Mouse (Mus musculus) colon, adult 2 months (tissue): ENCODE measurements around the gene Pcsk1n. TPM values are rescaled to one million over a fixed set of nuclear protein-coding genes. Genes with fewer than 3 reads are reported as not detected.

Experiments
- polyA plus RNA-seq: library from polyadenylated mRNA; depleted of rRNA; stranded (reverse); fragments of >200 nt; gene quantifications from 2 replicates; pipeline ENCODE4 v1.2.3, GENCODE M21; 2012; rRNA removed

Pcsk1n gene
- 32.0 and 41.2 TPM in 2 replicates for polyA plus RNA-seq

DNA sequence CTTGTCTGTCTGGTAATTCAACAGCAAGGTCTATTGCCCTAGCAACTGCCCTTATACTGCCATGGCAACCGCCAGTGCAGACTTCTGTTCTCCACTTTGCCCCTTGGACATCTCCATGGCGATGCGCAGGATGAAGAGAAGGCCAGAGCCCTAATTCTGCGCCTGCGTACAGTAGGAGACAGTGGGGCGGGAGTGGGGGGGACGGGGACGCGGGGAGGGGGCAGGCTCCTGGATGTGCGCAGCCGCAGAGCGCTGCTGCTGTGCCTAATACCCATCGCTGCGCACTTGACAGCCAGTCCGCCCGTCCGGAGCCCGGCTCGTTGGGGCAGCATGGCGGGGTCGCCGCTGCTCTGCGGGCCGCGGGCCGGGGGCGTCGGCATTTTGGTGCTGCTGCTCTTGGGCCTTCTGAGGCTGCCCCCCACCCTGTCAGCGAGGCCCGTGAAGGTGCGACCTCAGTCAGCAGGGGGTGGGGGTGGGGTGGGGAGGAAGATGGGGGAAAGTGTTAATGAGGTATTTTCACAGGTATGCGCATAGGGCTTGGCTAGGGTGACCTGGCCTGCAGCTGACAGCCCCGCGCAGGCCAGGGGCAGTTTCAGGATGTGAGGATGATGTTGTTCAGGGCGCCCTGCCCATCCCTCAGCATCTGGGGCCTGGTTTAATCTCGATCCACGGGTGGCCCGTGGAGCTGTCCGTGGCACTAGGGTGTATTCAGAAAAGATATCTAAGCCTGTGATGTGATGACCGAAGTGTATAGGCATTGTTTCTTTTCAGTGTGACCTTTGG lies at the start of gene Pcsk1n:
Pcsk1n (plus strand) TSS at position 222 of the 783 bp plus-strand sequence.

DNA sequence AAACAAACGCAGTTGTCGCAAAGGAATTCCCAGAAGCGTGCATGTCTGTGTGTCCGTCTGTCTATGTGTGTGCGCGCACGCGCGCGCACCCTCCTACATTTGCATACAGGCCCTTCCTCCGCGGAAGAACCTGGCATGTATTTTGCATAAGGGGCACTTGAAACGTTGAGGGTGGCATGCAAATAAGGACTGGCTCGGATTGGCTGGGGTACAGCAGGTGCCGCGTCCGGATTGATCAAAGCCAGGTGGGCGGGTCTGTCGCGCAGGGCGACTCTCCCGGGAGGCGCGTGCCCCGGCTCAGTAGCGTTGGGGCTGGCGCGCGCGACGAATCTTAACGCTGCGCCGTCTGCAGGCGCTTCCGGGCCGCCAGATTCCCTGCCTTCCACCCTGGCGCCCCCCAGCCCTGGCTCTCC lies 41.6 kb upstream of the Pcsk1n start, which contains the start of gene Pim2:
Pim2 (plus strand) TSS at position 256 of the 413 bp plus-strand sequence.

DNA sequence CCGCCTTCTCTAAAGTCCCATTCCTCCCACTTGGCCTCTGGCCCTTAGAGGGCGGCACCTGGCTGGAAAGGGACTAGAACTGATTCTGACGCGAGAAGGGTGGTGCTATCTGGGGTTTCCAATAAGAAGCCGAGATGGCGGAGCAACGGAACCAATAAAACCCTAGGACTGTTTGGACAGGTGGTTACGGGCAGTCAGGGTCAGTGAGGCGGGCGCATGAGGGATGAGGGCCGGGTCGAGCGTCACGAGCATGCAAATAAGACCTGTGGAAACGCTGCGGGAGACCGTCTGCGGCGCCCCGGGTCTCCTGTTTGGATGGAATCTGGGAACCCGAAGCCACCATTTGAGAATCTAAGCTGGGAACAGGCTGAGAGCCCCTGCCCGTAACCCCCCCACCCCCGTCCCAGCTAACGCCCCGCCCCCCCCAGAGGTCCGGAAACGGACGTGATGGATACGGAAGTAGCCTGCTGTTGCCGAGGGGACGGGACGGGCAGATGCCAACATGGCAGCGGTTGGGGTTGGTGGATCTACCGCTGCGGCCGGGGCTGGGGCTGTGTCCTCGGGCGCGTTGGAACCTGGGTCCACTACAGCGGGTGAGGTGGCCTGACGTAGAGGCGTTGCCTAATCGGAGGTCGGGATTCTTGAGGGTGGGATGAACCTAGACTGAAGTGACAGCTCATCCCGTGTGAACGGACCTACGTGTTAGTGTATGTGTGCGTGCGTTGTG lies 35.6 kb upstream of the Pcsk1n start, which contains the start of gene Slc35a2:
Slc35a2 (plus strand) TSS at position 188 of the 727 bp plus-strand sequence.

DNA sequence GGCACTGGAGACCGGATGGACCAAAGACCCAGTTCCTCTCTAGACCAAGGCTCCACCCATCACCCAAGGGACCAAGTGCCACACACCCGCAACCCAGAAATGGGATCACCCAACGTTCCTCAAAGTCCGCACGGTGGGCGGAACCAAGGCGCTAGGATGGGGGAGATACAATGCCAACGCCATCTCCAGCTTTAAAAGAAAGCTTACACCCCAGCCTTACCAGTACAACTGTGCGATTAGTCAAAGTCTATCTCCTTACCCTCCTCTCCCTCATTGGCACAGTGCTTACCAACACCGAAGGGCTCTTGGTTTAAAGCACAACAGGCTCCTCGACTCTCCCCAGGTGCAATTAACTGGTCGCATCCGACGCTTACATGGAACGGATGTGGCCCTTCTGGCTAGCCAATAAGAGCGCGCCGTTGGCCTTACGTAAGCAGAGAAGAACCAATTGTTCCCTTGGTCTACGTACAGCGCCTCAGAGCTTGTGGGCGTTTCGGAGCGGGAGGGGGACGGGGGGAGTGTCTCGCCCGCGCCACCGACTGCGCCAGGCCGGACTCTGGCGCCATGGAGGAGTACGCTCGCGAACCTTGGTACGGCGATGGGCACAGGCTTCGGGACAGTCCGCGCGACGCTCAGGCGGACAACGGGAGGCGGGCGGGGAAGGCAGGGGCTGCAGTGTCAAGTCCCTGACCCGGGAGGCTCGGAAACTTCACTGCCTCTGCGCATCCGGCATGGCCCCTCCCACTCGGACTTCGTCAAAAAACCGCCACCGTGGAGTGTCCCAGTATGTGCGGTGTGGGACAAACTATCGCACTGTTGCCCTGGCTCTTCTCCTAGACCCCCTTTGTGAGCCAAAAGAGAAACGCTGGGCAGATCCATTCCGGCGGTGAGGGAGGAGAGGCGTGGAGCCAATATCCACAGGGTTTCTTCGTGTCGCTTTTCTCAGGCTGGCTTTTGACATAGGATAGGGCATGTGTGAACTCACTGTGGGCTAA lies 20.4 kb upstream of the Pcsk1n start, which contains the start of the genes Pqbp1 and Timm17b:
Pqbp1 (minus strand) TSS at position 390 of the 995 bp plus-strand sequence.
Timm17b (plus strand) TSS at position 478 of the 995 bp plus-strand sequence.

DNA sequence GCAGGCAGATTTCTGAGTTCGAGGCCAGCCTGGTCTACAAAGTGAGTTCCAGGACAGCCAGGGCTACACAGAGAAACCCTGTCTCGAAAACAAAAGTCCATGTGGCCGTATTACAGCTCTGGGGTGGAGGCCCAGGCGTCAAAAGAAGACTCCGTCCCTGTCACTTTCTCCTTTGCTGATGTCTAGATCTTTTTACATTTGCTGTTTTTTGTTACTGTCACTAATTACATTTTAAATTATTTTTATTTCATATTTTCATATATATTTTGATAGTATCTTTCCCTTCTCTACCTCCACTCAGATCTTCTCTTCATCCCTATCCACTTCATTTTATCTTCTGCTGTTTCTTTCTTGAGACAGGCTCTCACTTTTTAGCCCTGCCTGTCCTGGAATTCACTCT lies 11.9 kb upstream of the Pcsk1n start, which contains the start of gene Gm10491:
Gm10491 (minus strand) TSS at position 101 of the 400 bp plus-strand sequence.

DNA sequence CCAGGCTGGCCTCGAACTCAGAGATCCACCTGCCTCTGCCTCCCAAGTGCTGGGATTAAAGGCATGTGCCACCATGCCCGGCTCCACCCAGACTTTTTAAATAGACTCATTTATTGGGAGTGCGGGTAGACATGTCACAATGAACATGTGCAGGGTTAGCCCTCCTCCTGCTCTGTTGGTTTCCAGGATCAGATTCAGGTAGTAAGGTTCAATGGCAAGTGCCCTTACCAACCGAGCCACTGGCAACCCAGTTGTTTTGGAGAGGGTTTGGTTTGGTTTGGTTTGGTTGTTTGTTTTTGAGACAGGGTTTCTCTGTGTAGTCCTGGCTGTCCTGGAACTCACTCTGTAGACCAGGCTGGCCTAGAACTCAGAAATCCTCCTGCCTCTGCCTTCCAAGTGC lies 10.4 kb upstream of the Pcsk1n start, which contains the start of gene Gm10490:
Gm10490 (plus strand) TSS at position 301 of the 400 bp plus-strand sequence.

DNA sequence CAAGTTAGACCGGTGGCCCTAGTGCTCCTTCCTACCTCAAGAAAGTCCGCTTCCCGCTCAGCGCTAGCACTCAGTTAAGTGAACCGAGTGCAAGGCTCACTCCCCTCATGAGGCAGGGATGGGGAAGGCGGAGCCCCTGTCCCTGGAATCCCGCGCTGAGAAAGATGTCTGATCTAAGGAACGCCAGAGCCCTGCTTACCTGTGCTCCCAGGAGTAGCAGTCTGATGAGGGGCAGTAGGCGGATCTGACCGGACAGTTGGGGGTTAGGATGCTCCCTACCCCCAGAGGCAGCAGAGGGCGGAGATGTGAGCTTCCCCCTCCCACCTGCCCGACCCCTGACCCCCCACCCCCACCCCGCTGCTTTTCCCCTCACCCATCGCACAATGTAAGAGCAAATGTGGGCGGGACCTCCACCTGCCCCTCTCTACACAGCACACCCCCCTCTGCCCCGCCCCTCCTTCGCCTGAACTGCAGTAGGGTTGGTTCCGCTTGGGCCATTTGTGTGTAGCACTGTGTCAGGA lies 8.7 kb downstream of the Pcsk1n start, which contains the start of gene Eras:
Eras (minus strand) TSS at position 338 of the 521 bp plus-strand sequence.

DNA sequence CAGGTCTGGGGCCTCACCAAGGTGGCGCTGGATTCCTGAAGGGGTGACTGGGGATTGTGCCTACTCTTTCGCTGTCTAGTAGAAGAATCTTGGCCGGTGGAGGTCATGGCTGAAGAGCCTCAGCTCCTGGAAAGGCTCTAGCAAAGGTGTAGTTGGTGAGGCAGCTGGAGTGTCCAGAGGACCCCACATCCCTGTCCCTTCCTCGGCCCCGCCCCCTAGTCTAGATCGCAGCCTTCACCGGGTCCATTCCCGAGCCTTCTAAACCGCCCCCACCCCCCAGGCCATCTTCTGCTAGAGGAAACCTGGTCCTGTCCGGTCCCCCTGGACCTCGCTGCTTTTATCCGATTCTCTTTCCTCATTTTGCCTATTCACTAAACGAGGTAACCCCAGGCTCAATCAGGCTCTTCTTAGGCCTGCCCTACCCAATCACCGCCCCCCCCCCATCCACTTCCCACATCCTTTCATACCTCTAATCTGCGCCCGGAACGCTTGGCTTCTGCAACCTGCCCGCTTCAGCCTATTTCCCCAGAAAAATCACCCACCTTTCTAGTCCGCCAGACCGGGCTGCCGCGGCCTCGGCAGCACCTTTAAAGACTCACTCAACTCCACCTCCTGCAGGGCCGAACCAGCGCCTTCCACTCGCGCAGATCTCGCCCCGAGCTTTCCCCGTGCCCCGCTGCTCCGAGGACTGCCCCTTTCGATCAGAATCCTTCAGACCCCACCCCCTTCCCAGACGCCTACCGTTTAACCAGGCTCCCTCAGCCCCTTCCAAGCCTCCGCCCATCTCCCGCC lies 27.7 kb downstream of the Pcsk1n start, which contains the start of gene Hdac6:
Hdac6 (minus strand) TSS at position 782 of the 792 bp plus-strand sequence.

Other genes with a start within 250 kb of the Pcsk1n start
- 360 and 390 TPM in 2 replicates for gene Plp2, start 248.4 kb upstream of the Pcsk1n start, polyA plus RNA-seq
- gene Magix, start 238.6 kb upstream of the Pcsk1n start, polyA plus RNA-seq, result 1.3 and 2.7 TPM in 2 replicates
- gene Gpkow, start 222.7 kb upstream of the Pcsk1n start, polyA plus RNA-seq, result 4.7 and 5.5 TPM in 2 replicates
- 39.4 and 43.0 TPM in 2 replicates for gene Wdr45, start 205.5 kb upstream of the Pcsk1n start, polyA plus RNA-seq
- not detected in 2 replicates for gene Gm45208, start 197.6 kb upstream of the Pcsk1n start, polyA plus RNA-seq
- gene Praf2, start 191.4 kb upstream of the Pcsk1n start, polyA plus RNA-seq, result 51.2 and 75.8 TPM in 2 replicates
- 30.0 and 34.8 TPM in 2 replicates for gene Ccdc120, start 168.9 kb upstream of the Pcsk1n start, polyA plus RNA-seq
- 23.0 and 25.1 TPM in 2 replicates for gene Tfe3, start 157.3 kb upstream of the Pcsk1n start, polyA plus RNA-seq
- 18.9 and 22.6 TPM in 2 replicates for gene Gripap1, start 130.1 kb upstream of the Pcsk1n start, polyA plus RNA-seq
- gene Kcnd1, start 97.5 kb upstream of the Pcsk1n start, polyA plus RNA-seq, result 1.8 and 2.2 TPM in 2 replicates
- 36.1 and 38.3 TPM in 2 replicates for gene Otud5, start 78.5 kb upstream of the Pcsk1n start, polyA plus RNA-seq
- 10.7 and 13.5 TPM in 2 replicates for gene Pim2, start 41.6 kb upstream of the Pcsk1n start, polyA plus RNA-seq
- 260 and 397 TPM in 2 replicates for gene Slc35a2, start 35.8 kb upstream of the Pcsk1n start, polyA plus RNA-seq
- gene Pqbp1, start 20.6 kb upstream of the Pcsk1n start, polyA plus RNA-seq, result 31.5 and 39.6 TPM in 2 replicates
- 45.5 and 51.4 TPM in 2 replicates for gene Timm17b, start 20.5 kb upstream of the Pcsk1n start, polyA plus RNA-seq
- gene Gm10491, start 12.0 kb upstream of the Pcsk1n start, polyA plus RNA-seq, result not detected in 2 replicates
- gene Gm10490, start 10.3 kb upstream of the Pcsk1n start, polyA plus RNA-seq, result not detected in 2 replicates
- not detected in 2 replicates for gene Eras, start 8.8 kb downstream of the Pcsk1n start, polyA plus RNA-seq
- gene Hdac6, start 28.1 kb downstream of the Pcsk1n start, polyA plus RNA-seq, result 16.6 and 20.2 TPM in 2 replicates
- gene Gata1, start 58.2 kb downstream of the Pcsk1n start, polyA plus RNA-seq, result 0.06 and 0.09 TPM in 2 replicates
- gene Glod5, start 98.7 kb downstream of the Pcsk1n start, polyA plus RNA-seq, result 4.9 and 5.1 TPM in 2 replicates
- gene Suv39h1, start 154.9 kb downstream of the Pcsk1n start, polyA plus RNA-seq, result 7.7 and 8.1 TPM in 2 replicates
- gene Was, start 170.7 kb downstream of the Pcsk1n start, polyA plus RNA-seq, result 2.6 and 2.7 TPM in 2 replicates
- gene Wdr13, start 213.1 kb downstream of the Pcsk1n start, polyA plus RNA-seq, result 146 and 200 TPM in 2 replicates
- gene Rbm3, start 226.1 kb downstream of the Pcsk1n start, polyA plus RNA-seq, result 41.9 and 42.6 TPM in 2 replicates